Mouse (Mus musculus) MEL (cell line): ENCODE measurements around the gene Igf1r. TPM values are rescaled to one million over a fixed set of nuclear protein-coding genes. Genes with fewer than 3 reads are reported as not detected.
A peak's percentile ranks its signal among the peaks of the same experiment; 100 is the strongest.

ENCODE experiments used
- DNase-seq: peaks from one replicate; pipeline ENCODE4 v3.0.0; 2011; ENCODE audit warnings: low read depth, low spot score
- H3K27ac ChIP-seq: 2 replicates; pipeline ENCODE4 v1.5.1; 2012; ENCODE audit warnings: low read depth, mild to moderate bottlenecking, control low read depth, low read length, moderate library complexity; ENCODE audit not compliant: control insufficient read depth
- H3K27me3 ChIP-seq, 2 experiments: fragments of 150-350 bp in 1 of 2; sonication (generic) in 1 of 2; 2 replicates each; pipeline ENCODE4 v1.6.1; 2012; ENCODE audit warnings: low read length in 2 of 2, mild to moderate bottlenecking in 2 of 2, improper control_type of control experiment in 1 of 2, moderate library complexity in 1 of 2; ENCODE audit not compliant: insufficient read depth in 2 of 2, control insufficient read depth in 1 of 2
- H3K36me3 ChIP-seq, 2 experiments: 2 replicates each; pipeline ENCODE4 v1.6.1; 2012 to 2014; ENCODE audit warnings: low read length in 2 of 2, improper control_type of control experiment in 1 of 2, inconsistent platforms in 1 of 2, mild to moderate bottlenecking in 1 of 2; ENCODE audit not compliant: insufficient read depth in 2 of 2, control insufficient read depth in 1 of 2
- H3K4me1 ChIP-seq, 2 experiments: fragments of 150-350 bp in 1 of 2; sonication (generic) in 1 of 2; 2 replicates each; pipeline ENCODE4 v1.6.1; 2012; ENCODE audit warnings: low read length in 2 of 2, improper control_type of control experiment in 1 of 2, mild to moderate bottlenecking in 1 of 2; ENCODE audit not compliant: insufficient read depth in 2 of 2, control insufficient read depth in 1 of 2
- H3K4me3 ChIP-seq, 2 experiments: fragments of 150-350 bp in 1 of 2; sonication (generic) in 1 of 2; 2 replicates each; pipeline ENCODE4 v1.5.1; 2012; ENCODE audit warnings: low read depth in 2 of 2, low read length in 2 of 2, mild to moderate bottlenecking in 2 of 2, moderate library complexity in 2 of 2, control low read depth in 1 of 2, improper control_type of control experiment in 1 of 2; ENCODE audit not compliant: control insufficient read depth in 1 of 2, insufficient read depth in 1 of 2
- H3K79me2 ChIP-seq: 2 replicates; pipeline ENCODE4 v1.6.1; 2012; ENCODE audit warnings: mild to moderate bottlenecking, low read length, moderate library complexity; ENCODE audit not compliant: control insufficient read depth, poor library complexity, insufficient read depth
- H3K9ac ChIP-seq: 2 replicates; pipeline ENCODE4 v1.6.1; 2012; ENCODE audit warnings: low read depth, mild to moderate bottlenecking, control low read depth, low read length, moderate library complexity; ENCODE audit not compliant: control insufficient read depth, poor library complexity, severe bottlenecking
- H3K9me3 ChIP-seq: fragments of 150-350 bp; sonication (generic); replicated peaks from 2 replicates; pipeline ENCODE4 v1.6.1; 2012; ENCODE audit warnings: mild to moderate bottlenecking, low read length, improper control_type of control experiment, moderate library complexity; ENCODE audit not compliant: insufficient read depth
- BHLHE40 ChIP-seq: IDR thresholded peaks from 2 replicates; pipeline ENCODE4 v1.6.1; 2012; ENCODE audit warnings: low read depth, mild to moderate bottlenecking, inconsistent platforms, low read length, improper control_type of control experiment, borderline replicate concordance
- EP300 ChIP-seq, 2 experiments: IDR thresholded peaks; 2 replicates each; pipeline ENCODE4 v1.6.1; 2011; ENCODE audit warnings: improper control_type of control experiment in 2 of 2, low read length in 2 of 2, low read depth in 1 of 2, mild to moderate bottlenecking in 1 of 2
- ETS1 ChIP-seq: IDR thresholded peaks from 2 replicates; pipeline ENCODE4 v1.6.1; 2012; ENCODE audit warnings: low read depth, mild to moderate bottlenecking, inconsistent platforms, low read length, improper control_type of control experiment, moderate library complexity
- GABPA ChIP-seq: IDR thresholded peaks from 2 replicates; pipeline ENCODE4 v1.6.1; 2012; ENCODE audit warnings: low read depth, mild to moderate bottlenecking, inconsistent platforms, low read length, improper control_type of control experiment, moderate library complexity
- GATA1 ChIP-seq: IDR thresholded peaks from 2 replicates; pipeline ENCODE4 v1.6.1; 2011; ENCODE audit warnings: low read depth, low read length, improper control_type of control experiment
- HCFC1 ChIP-seq: IDR thresholded peaks from 2 replicates; pipeline ENCODE4 v1.6.1; 2012; ENCODE audit warnings: low read depth, mild to moderate bottlenecking, inconsistent platforms, low read length, improper control_type of control experiment, moderate library complexity
- JUND ChIP-seq: IDR thresholded peaks from 2 replicates; pipeline ENCODE4 v1.6.1; 2011; ENCODE audit warnings: low read depth, mild to moderate bottlenecking, improper control_type of control experiment, low read length
- MAX ChIP-seq: IDR thresholded peaks from 2 replicates; pipeline ENCODE4 v1.6.1; 2011; ENCODE audit warnings: low read length, improper control_type of control experiment
- MXI1 ChIP-seq: IDR thresholded peaks from 2 replicates; pipeline ENCODE4 v1.6.1; 2011; ENCODE audit warnings: mild to moderate bottlenecking, low read depth, low read length, improper control_type of control experiment
- POLR2A ChIP-seq, 2 experiments: IDR thresholded peaks; 2 replicates each; pipeline ENCODE4 v1.6.1; 2011 to 2012; ENCODE audit warnings: low read length in 2 of 2, mild to moderate bottlenecking in 2 of 2, control low read depth in 1 of 2, improper control_type of control experiment in 1 of 2, low read depth in 1 of 2, moderate library complexity in 1 of 2; ENCODE audit not compliant: control insufficient read depth in 1 of 2, insufficient read depth in 1 of 2, poor library complexity in 1 of 2
- POLR2AphosphoS2 ChIP-seq: IDR thresholded peaks from 2 replicates; pipeline ENCODE4 v1.6.1; 2011; ENCODE audit warnings: low read length, improper control_type of control experiment
- RCOR1 ChIP-seq: IDR thresholded peaks from 2 replicates; pipeline ENCODE4 v1.6.1; 2012; ENCODE audit warnings: low read depth, mild to moderate bottlenecking, inconsistent platforms, low read length, improper control_type of control experiment
- SMC3 ChIP-seq: IDR thresholded peaks from 2 replicates; pipeline ENCODE4 v1.6.1; 2011; ENCODE audit warnings: low read depth, low read length, improper control_type of control experiment
- TAL1 ChIP-seq: IDR thresholded peaks from 2 replicates; pipeline ENCODE4 v1.6.1; 2012; ENCODE audit warnings: mild to moderate bottlenecking, inconsistent platforms, low read length, moderate library complexity, mixed read lengths
- TBP ChIP-seq: IDR thresholded peaks from 2 replicates; pipeline ENCODE4 v1.8.0; 2011; ENCODE audit warnings: low read depth, low read length, improper control_type of control experiment
- UBTF ChIP-seq: IDR thresholded peaks from 2 replicates; pipeline ENCODE4 v1.6.1; 2012; ENCODE audit warnings: low read depth, mild to moderate bottlenecking, inconsistent platforms, low read length, improper control_type of control experiment, moderate library complexity, borderline replicate concordance; ENCODE audit not compliant: insufficient read depth
- polyA plus RNA-seq, 2 experiments: library from polyadenylated mRNA; stranded (reverse) in 1 of 2; unstranded in 1 of 2; fragments of >175 nt in 1 of 2; fragments of >200 nt in 1 of 2; gene quantifications; 2 replicates each; pipeline versions ENCODE4 v1.2.1 to v1.2.4; 2012; ENCODE audit warnings: low replicate concordance in 2 of 2, low read depth in 1 of 2; ENCODE audit not compliant: insufficient read length in 2 of 2, insufficient read depth in 1 of 2, missing spikeins in 1 of 2
- total RNA-seq: library from RNA; depleted of rRNA; stranded (reverse); fragments of 300-350 nt; gene quantifications from 2 replicates; pipeline ENCODE4 v1.2.3, GENCODE M21; 2012

Igf1r gene
- total and polyA plus RNA-seq, 3 experiments = 11.8 to 11.9 TPM; not detected in 1

DNA sequence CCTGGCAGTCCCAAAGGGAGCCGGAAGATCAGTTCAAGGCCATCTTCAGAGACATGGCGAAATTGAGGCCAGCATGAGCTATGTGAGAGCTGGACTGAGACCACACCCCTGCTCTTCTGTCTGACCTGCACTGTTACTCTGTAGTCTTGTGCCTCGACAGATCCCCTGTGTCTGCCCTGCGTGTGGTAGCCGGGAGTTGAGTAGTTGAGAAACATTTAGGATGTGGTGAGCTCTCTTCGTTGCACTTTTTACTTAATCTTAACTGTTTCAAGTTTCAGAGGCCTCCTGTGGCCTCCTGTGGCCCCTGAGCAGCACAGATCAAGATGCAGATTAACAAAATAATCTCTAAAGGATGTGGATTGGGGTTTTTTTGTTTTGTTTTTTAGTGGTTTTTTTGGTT, 181.1 kb downstream of the Igf1r start:
- H3K9me3 ChIP-seq = no peaks in the 10 kb centered on the region
- peak; percentile 21 for DNase-seq
- TF ChIP-seq MAX (no peak), ETS1 (0 out of 2 replicates have a peak, but pooled peaks have one; percentile 11), POLR2A (IDR thresholded peaks at IDR 0.05; ENCODE audit: control insufficient read depth in 1 of 2, insufficient read depth in 1 of 2, low read depth in 1 of 2, low read length in 2 of 2, poor library complexity in 1 of 2) (no peak), EP300 (IDR thresholded peaks at IDR 0.05; ENCODE audit: low read depth in 1 of 2, low read length in 2 of 2) (peak; percentile 17 to 46; a peak in 2 of 4 replicates), RCOR1 (peak; percentile 35; the same call in 1 of the 2 replicates)
- TF ChIP-seq, all 39 proteins: peak for 3
- H3K27me3 ChIP-seq = no peaks in the 10 kb centered on the region
- peak overlapping the region; percentile 13; the same call in 1 of the 2 replicates for H3K27ac ChIP-seq
- no peak overlapping the region; the same call in 1 of the 2 replicates for H3K9ac ChIP-seq
- H3K36me3 ChIP-seq = peaks cover 0 to 9% of the 10 kb centered on the region in 2 experiments; a peak in 2 of 4 replicates
- H3K4me3 ChIP-seq = no peak overlapping the region
- H3K79me2 ChIP-seq = no peaks in the 10 kb centered on the region; the same call in 1 of the 2 replicates
- peaks cover 4 to 8% of the 10 kb centered on the region in 2 experiments; a peak in 3 of 4 replicates for H3K4me1 ChIP-seq

DNA sequence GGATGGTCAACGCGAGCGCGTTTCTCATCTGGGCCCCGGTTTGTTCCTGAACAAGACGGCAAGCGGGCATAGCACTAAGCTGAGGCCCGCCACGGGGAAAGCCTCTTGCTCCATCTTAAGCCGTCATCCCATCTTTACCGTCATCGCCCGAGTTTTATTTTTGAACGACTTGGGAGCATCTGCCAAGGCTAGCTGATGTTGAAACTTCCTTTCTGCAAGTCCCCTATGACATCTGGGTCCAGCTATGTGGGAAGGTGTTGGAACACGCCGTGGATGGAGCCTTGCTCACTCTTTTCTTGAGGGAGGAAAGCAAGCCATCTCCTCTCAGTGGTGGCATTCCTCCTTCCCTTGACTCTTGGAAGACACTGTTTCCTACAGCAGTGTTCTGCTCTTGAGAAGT, 182.3 kb downstream of the Igf1r start:
- no peaks in the 10 kb centered on the region for H3K27me3 ChIP-seq
- no peak for DNase-seq
- TF ChIP-seq POLR2A (IDR thresholded peaks at IDR 0.05; ENCODE audit: control insufficient read depth in 1 of 2, insufficient read depth in 1 of 2, low read depth in 1 of 2, low read length in 2 of 2, poor library complexity in 1 of 2) (no peak), TAL1 (no peak), RCOR1 (no peak), SMC3 (no peak), POLR2AphosphoS2 (no peak), BHLHE40 (no peak), EP300 (IDR thresholded peaks at IDR 0.05; ENCODE audit: low read depth in 1 of 2, low read length in 2 of 2) (no peak), HCFC1 (no peak)
- no peak overlapping the region for H3K27ac ChIP-seq
- no peaks in the 10 kb centered on the region; the same call in 1 of the 2 replicates for H3K79me2 ChIP-seq
- peaks cover 4 to 8% of the 10 kb centered on the region in 2 experiments; a peak in 3 of 4 replicates for H3K4me1 ChIP-seq
- no peaks in the 10 kb centered on the region for H3K9me3 ChIP-seq
- no peak overlapping the region for H3K9ac ChIP-seq
- peaks cover 0 to 6% of the 10 kb centered on the region in 2 experiments; a peak in 2 of 4 replicates for H3K36me3 ChIP-seq
- H3K4me3 ChIP-seq = no peak overlapping the region

DNA sequence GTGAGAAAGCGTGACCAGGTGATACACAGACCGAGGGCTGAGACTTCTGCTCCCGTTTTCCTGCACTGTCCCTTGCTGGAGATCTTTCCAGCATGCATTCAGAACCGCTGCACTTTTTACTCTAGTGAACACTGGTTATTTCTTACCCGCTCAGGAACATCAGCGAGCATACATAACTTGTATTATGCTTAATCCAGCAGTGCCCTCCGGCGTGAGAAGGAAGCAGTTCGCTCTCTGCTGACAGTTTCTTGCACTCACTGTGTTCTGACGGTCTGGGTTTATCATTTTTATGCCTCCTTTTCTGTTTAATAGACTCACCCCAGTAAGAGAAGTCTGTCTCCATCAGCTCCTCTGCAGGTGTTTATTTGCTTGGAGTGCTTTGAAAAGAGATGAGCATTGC, 183.4 kb downstream of the Igf1r start:
- DNase-seq = no peak
- H3K9ac ChIP-seq = no peak overlapping the region
- H3K27me3 ChIP-seq = no peaks in the 10 kb centered on the region
- TF ChIP-seq MXI1 (no peak), GABPA (no peak), GATA1 (no peak), JUND (no peak), UBTF (no peak), TBP (no peak), TAL1 (no peak), BHLHE40 (no peak)
- H3K4me3 ChIP-seq = no peak overlapping the region
- no peaks in the 10 kb centered on the region for H3K9me3 ChIP-seq
- no peaks in the 10 kb centered on the region for H3K79me2 ChIP-seq
- H3K4me1 ChIP-seq = peaks cover 4 to 8% of the 10 kb centered on the region in 2 experiments; a peak in 3 of 4 replicates
- H3K27ac ChIP-seq = no peak overlapping the region
- peaks cover 0 to 6% of the 10 kb centered on the region in 2 experiments; a peak in 2 of 4 replicates for H3K36me3 ChIP-seq
